Mouse (Mus musculus) cerebellum, postnatal 36 days (tissue): ENCODE results near the gene Ptprm.
"Not testable (repeated sequence)": the region's sequence is repeated elsewhere in the genome, so short reads cannot be mapped to it uniquely, and the experiment has no call there.

Experiments used
- DNase-seq, 2 experiments: peaks; one replicate each; pipeline ENCODE4 v3.0.0; 2021 to 2022; ENCODE audit warnings: mixed read lengths in 2 of 2

Ptprm gene

GRCm38 (mm10) chr17:66858757-66859156 is 495.5 kb downstream of the Ptprm start:
- peak in 1 of 2 experiments; percentile 11 for DNase-seq

DNA sequence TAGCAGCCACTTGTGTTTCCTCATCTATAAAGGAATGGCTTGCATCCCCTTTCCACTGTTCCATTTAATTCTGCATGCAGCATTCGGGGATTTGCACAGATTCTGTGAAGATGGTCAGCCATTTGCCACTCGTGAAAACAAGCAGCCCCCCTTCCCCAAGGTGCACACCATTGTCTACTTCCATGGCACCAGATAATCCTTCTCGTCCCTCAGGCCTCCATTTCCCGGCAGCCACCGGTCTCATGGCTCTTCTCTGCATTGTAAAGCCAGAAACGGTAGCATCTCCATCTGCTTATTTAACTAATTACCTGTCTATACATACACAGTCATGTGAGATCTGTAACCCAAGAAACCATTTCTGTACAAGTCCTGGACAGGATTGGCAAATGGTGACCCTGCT is 501.8 kb downstream of the Ptprm start:
- no peak for DNase-seq

DNA sequence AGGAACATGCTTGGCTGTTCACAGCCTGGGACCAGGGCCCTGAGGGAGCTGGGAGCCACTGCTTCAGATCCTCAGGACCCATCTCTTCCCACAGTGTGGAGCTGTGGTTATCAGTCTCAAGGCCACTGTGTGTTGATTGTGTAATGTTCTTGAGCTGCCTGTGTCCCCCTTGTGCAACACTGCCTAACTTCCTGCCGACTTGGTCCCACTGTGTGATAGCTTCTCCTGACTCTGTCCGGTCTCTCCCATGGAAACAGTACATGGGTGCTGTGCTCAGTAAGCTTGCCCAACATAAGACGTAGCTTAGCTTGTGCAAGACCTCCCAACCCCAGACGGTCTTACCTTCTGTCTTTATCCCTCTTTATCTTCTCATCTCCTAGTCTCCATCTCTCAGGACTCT is 507.2 kb downstream of the Ptprm start:
- not testable (repeated sequence) for DNase-seq

DNA sequence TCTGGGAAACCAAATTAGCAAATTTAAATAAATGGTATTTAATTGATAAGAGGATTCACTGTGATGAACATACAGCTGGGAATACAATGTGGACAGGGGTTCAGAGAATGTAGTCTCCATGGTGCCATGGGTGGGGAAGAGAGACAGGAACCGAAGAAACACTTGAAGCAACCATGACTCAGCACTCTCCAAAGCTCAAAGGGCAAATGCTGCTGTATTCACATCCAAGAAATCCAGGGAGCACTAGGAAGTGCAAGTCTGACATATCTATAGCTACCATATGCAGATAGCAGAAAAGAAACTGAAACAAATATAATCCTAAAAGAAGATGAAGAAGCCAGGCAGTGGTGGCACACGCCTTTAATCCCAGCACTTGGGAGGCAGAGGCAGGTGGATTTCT is 531.9 kb downstream of the Ptprm start:
- DNase-seq: no peak

DNA sequence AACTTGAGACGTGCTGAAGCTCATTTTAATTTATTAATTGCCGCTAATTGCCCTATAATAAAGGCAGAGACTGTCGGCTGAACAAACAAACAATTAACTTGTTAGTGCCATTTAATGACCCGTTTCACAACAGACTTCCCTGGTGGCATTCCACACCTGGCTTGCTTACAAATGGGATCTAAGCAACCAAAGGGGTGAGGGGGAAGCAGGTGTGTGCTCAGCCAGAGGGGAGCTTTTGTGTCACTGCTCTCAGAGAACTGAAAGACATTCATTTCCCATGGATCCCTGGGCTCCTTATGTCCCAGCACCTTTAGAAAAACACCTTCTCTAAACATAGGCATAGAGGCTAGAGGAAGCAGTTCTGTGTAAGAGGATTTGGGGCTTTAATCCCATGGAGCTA is 536.9 kb downstream of the Ptprm start:
- DNase-seq: no peak

GRCm38 (mm10) chr17:66815921-66816320 is 538.3 kb downstream of the Ptprm start:
- no peak for DNase-seq

DNA sequence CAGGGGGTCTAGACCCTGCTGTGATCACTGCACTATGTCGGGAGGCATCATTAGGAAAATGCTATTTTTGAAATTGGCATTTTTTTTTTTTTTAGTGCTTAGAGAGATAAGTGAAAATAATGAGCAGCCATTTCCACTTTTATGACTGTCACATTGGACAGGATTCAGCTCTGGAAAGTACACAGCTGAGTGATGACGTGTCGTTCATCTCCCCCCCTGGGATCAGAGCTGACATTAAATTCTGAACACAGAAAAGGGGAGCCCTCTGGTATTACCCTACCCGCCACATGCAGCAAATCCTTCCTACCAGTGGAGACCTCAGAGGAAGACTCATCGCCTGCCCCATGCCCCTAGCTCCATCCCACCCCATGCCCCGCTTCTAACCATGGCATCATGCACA is 540.5 kb downstream of the Ptprm start:
- no peak for DNase-seq

- no peak for DNase-seq
These were observed 540.9 kb downstream of the Ptprm start for GRCm38 (mm10) chr17:66813346-66813745.

- no peak for DNase-seq
These were observed 544.5 kb downstream of the Ptprm start for GRCm38 (mm10) chr17:66809786-66810185.

DNA sequence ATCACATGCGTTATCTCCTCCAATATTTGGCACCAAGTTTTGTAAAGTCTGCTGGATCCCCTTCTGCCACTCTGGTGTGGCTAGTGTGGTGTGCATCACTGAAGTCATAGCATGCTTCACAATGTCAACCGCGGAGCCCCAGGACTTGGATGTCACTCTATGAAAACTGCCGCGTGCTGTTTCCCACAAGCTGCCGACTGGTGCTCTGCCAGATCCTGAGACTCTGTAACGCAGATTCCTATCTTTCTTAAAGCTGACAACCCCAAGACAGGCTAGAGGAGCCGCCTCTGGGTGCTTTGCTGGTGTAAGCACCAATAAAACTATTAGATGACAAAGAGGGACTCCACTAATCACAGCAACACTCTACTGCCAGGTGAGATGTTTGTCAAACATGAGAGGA is 546.1 kb downstream of the Ptprm start:
- no peak for DNase-seq

- DNase-seq: no peak
These were observed 552.2 kb downstream of the Ptprm start for GRCm38 (mm10) chr17:66801831-66802687.

- DNase-seq: no peak
These were observed 554.0 kb downstream of the Ptprm start for GRCm38 (mm10) chr17:66800231-66800630.

GRCm38 (mm10) chr17:66786166-66786565 is 568.1 kb downstream of the Ptprm start:
- DNase-seq: no peak

GRCm38 (mm10) chr17:66785586-66785985 is 568.7 kb downstream of the Ptprm start:
- no peak for DNase-seq

DNA sequence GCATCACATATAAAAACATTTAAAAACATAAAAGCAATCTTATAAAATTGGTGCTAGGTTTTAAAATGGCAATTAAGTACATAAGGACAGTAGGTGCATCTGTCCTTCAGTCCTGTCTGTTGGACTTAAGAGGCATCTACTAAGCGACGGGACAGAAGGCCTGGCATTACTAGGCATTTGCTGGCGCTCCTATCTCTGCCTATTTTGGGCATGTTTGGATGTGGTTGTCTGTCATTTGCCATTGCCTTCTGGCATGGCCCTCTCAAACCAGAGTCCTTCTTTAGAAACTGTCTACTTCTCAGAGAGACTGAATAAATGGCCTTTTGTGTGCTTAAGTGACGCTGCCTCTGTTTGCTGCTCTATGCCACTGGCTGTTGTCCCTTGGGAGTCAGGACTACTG is 570.7 kb downstream of the Ptprm start:
- DNase-seq: no peak

DNA sequence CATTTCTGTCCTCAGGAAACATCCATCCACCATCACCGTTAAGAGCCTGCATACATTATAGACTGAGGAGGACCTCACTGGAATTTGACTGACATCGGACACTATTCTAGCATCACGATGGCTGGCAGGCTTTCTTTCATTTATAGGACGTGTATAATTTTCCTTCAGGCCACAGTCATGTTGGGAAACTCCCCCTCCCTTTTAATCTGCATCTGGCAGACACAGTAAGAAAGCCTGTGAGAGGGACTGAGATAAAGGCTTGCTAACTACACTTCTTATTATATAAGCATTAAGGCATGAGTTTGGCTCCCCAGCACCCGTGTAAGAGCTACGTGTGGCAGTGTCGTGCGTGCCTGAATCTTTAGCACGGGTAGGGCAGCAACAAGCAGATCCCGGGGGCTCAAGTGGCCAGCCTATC is 571.2 kb downstream of the Ptprm start:
- DNase-seq: no peak

DNA sequence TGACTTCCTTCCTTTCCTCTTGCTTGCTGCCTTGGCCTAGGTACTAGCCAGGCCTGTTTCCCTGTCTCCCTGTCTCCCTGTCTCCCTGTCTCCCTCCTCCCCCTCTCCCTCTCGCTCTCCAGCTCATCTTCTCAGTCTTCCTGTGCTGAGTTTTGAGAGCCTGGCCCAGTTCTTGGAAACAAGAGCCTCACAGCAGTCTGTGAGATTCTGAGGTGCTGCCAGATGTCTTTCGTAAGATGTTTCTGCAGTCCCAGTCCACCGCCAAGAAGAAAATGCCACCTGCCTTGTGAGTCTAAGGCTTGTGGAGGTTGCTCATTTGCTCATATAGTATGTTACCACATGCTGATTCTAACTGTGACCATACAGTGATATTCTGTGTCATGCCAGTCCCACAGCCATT is 572.3 kb downstream of the Ptprm start:
- no peak for DNase-seq

DNA sequence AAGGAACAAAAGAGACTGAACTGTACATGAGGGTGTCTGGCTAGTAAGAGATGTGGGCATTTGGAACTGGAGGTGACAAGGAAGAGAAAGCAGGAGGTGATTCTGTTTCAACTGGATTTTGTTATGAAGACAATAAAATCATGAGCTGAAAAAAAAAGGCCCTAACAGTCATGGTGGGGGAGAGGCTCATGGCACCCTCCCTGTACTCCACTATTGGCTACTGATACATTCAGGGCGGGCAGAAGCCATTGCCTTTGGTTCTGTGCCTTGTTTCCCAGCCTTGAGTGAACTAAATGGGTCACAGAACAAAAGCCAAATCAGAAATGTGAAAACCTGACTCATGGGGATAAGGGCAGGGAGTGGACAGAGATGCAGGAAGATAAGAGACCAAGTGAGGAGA is 575.2 kb downstream of the Ptprm start:
- no peak for DNase-seq

DNA sequence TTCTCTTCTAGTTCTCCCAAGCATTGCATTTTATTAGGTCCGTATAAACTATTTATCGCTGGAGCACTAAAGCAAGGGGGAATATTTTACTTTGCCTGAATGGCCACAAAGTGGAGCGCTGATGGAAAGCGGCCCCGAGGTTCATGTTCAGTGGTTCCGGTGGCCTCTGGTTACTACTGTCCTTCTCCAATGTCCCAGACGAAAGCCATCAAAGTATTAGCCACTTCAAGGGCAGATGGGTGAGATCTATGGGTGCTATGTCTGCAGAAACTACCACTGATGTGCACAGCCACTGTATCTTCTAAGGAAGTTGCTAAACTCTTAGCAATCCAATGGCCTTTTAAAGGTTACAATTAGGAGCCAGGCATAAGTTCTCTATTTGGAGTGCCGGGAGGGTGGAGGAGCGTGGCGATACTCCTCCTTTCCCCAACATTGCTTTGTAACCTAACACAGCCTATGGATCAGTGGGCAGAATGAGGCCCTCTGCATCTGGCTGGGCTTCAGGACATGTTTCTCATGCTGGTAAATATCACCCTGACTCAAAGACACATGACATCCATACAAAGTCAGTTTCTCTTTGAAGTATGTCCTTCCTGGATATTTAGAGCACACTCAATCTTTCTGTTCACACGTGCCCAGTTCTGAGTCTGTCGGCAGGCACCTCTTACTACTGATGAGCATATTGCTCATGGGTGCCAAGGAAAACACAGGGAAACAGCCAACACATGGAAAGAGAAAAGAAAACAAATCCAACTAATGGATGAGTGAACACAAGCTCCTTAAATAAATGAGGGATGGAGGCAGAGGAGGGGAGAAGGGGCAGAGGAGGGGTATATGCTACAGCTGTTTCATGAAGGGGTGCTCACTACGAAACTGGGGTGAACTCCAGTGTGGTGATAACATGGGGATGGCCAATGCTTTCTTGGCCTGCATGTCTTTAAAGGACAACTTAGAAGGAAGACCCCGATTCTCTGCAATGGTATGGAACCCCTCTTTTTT is 584.6 kb downstream of the Ptprm start:
- DNase-seq: no peak

DNA sequence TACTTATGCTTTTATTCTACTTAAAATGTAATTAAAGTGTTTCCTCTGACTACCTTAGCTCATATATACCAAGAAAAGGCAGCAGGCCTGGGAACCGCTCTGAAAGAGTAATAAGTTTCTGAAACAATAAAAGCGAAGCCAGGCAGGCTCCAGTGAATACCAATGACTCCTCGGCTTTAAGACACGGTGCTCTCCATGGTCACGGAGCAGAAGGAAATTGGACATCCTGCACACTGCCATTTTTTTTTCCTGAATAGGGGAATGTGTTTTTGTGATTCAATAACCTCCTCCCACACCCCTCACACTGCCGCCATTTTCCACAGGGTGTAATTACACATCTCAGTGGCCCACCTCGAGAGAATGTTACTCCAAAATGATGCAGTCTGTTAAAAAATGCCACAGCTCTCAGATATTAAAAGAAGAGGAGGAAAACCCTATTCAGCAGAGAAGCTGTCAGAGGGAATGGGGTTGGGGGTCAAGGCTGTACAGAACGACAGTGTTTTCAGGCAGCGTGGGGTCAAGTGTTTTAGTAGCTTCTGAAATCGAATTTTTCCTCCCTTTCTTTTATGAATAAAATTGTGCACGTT is 585.5 kb downstream of the Ptprm start:
- DNase-seq: no peak

GRCm38 (mm10) chr17:66766166-66766565 is 588.1 kb downstream of the Ptprm start:
- DNase-seq: no peak

GRCm38 (mm10) chr17:66764435-66764834 is 589.8 kb downstream of the Ptprm start:
- no peak for DNase-seq

GRCm38 (mm10) chr17:66762716-66763115 is 591.5 kb downstream of the Ptprm start:
- no peak for DNase-seq
